Mouse (Mus musculus) MEL (cell line): ENCODE measurements at regions not wholly inside any gene's neighbourhood (a gene's known extent, or its start where the extent isn't known, plus 50 kb on each side); places are given as distances from the start of the nearest gene placed in this dataset.

ENCODE experiments used
- DNase-seq: peaks from one replicate; pipeline ENCODE4 v3.0.0; 2011; ENCODE audit warnings: low read depth, low spot score
- H3K27ac ChIP-seq: 2 replicates; pipeline ENCODE4 v1.5.1; 2012; ENCODE audit warnings: low read depth, mild to moderate bottlenecking, control low read depth, low read length, moderate library complexity; ENCODE audit not compliant: control insufficient read depth
- H3K27me3 ChIP-seq, 2 experiments: fragments of 150-350 bp in 1 of 2; sonication (generic) in 1 of 2; 2 replicates each; pipeline ENCODE4 v1.6.1; 2012; ENCODE audit warnings: low read length in 2 of 2, mild to moderate bottlenecking in 2 of 2, improper control_type of control experiment in 1 of 2, moderate library complexity in 1 of 2; ENCODE audit not compliant: insufficient read depth in 2 of 2, control insufficient read depth in 1 of 2
- H3K36me3 ChIP-seq, 2 experiments: 2 replicates each; pipeline ENCODE4 v1.6.1; 2012 to 2014; ENCODE audit warnings: low read length in 2 of 2, improper control_type of control experiment in 1 of 2, inconsistent platforms in 1 of 2, mild to moderate bottlenecking in 1 of 2; ENCODE audit not compliant: insufficient read depth in 2 of 2, control insufficient read depth in 1 of 2
- H3K4me1 ChIP-seq, 2 experiments: fragments of 150-350 bp in 1 of 2; sonication (generic) in 1 of 2; 2 replicates each; pipeline ENCODE4 v1.6.1; 2012; ENCODE audit warnings: low read length in 2 of 2, improper control_type of control experiment in 1 of 2, mild to moderate bottlenecking in 1 of 2; ENCODE audit not compliant: insufficient read depth in 2 of 2, control insufficient read depth in 1 of 2
- H3K4me3 ChIP-seq, 2 experiments: fragments of 150-350 bp in 1 of 2; sonication (generic) in 1 of 2; 2 replicates each; pipeline ENCODE4 v1.5.1; 2012; ENCODE audit warnings: low read depth in 2 of 2, low read length in 2 of 2, mild to moderate bottlenecking in 2 of 2, moderate library complexity in 2 of 2, control low read depth in 1 of 2, improper control_type of control experiment in 1 of 2; ENCODE audit not compliant: control insufficient read depth in 1 of 2, insufficient read depth in 1 of 2
- H3K79me2 ChIP-seq: 2 replicates; pipeline ENCODE4 v1.6.1; 2012; ENCODE audit warnings: mild to moderate bottlenecking, low read length, moderate library complexity; ENCODE audit not compliant: control insufficient read depth, poor library complexity, insufficient read depth
- H3K9ac ChIP-seq: 2 replicates; pipeline ENCODE4 v1.6.1; 2012; ENCODE audit warnings: low read depth, mild to moderate bottlenecking, control low read depth, low read length, moderate library complexity; ENCODE audit not compliant: control insufficient read depth, poor library complexity, severe bottlenecking
- H3K9me3 ChIP-seq: fragments of 150-350 bp; sonication (generic); replicated peaks from 2 replicates; pipeline ENCODE4 v1.6.1; 2012; ENCODE audit warnings: mild to moderate bottlenecking, low read length, improper control_type of control experiment, moderate library complexity; ENCODE audit not compliant: insufficient read depth
- BHLHE40 ChIP-seq: IDR thresholded peaks from 2 replicates; pipeline ENCODE4 v1.6.1; 2012; ENCODE audit warnings: low read depth, mild to moderate bottlenecking, inconsistent platforms, low read length, improper control_type of control experiment, borderline replicate concordance
- CHD2 ChIP-seq: IDR thresholded peaks from 2 replicates; pipeline ENCODE4 v1.6.1; 2011; ENCODE audit warnings: low read length, improper control_type of control experiment
- ELF1 ChIP-seq: IDR thresholded peaks from 2 replicates; pipeline ENCODE4 v1.6.1; 2014; ENCODE audit warnings: low read depth, mild to moderate bottlenecking, inconsistent platforms, low read length, improper control_type of control experiment, moderate library complexity
- GABPA ChIP-seq: IDR thresholded peaks from 2 replicates; pipeline ENCODE4 v1.6.1; 2012; ENCODE audit warnings: low read depth, mild to moderate bottlenecking, inconsistent platforms, low read length, improper control_type of control experiment, moderate library complexity
- GATA1 ChIP-seq: IDR thresholded peaks from 2 replicates; pipeline ENCODE4 v1.6.1; 2011; ENCODE audit warnings: low read depth, low read length, improper control_type of control experiment
- MAX ChIP-seq: IDR thresholded peaks from 2 replicates; pipeline ENCODE4 v1.6.1; 2011; ENCODE audit warnings: low read length, improper control_type of control experiment
- MAZ ChIP-seq: IDR thresholded peaks from 2 replicates; pipeline ENCODE4 v1.6.1; 2012; ENCODE audit warnings: low read depth, mild to moderate bottlenecking, inconsistent platforms, low read length, improper control_type of control experiment
- MEF2A ChIP-seq: IDR thresholded peaks from 2 replicates; pipeline ENCODE4 v1.6.1; 2014; ENCODE audit warnings: low read depth, mild to moderate bottlenecking, inconsistent platforms, low read length, improper control_type of control experiment; ENCODE audit not compliant: poor library complexity, insufficient replicate concordance, severe bottlenecking; ENCODE audit errors: extremely low read depth
- MXI1 ChIP-seq: IDR thresholded peaks from 2 replicates; pipeline ENCODE4 v1.6.1; 2011; ENCODE audit warnings: mild to moderate bottlenecking, low read depth, low read length, improper control_type of control experiment
- MYC ChIP-seq: IDR thresholded peaks from 2 replicates; pipeline ENCODE4 v1.6.1; 2011; ENCODE audit warnings: low read depth, mild to moderate bottlenecking, low read length, improper control_type of control experiment, moderate library complexity
- NELFE ChIP-seq: IDR thresholded peaks from 2 replicates; pipeline ENCODE4 v1.6.1; 2011; ENCODE audit warnings: low read depth, low read length, improper control_type of control experiment
- NRF1 ChIP-seq: IDR thresholded peaks from 2 replicates; pipeline ENCODE4 v1.6.1; 2014; ENCODE audit warnings: low read depth, mild to moderate bottlenecking, inconsistent platforms, low read length, improper control_type of control experiment, moderate library complexity; ENCODE audit not compliant: poor library complexity, insufficient read depth, severe bottlenecking
- POLR2A ChIP-seq, 2 experiments: IDR thresholded peaks; 2 replicates each; pipeline ENCODE4 v1.6.1; 2011 to 2012; ENCODE audit warnings: low read length in 2 of 2, mild to moderate bottlenecking in 2 of 2, control low read depth in 1 of 2, improper control_type of control experiment in 1 of 2, low read depth in 1 of 2, moderate library complexity in 1 of 2; ENCODE audit not compliant: control insufficient read depth in 1 of 2, insufficient read depth in 1 of 2, poor library complexity in 1 of 2
- RCOR1 ChIP-seq: IDR thresholded peaks from 2 replicates; pipeline ENCODE4 v1.6.1; 2012; ENCODE audit warnings: low read depth, mild to moderate bottlenecking, inconsistent platforms, low read length, improper control_type of control experiment
- SIN3A ChIP-seq: IDR thresholded peaks from 2 replicates; pipeline ENCODE4 v1.6.1; 2012; ENCODE audit warnings: low read length, improper control_type of control experiment, inconsistent platforms
- SMC3 ChIP-seq: IDR thresholded peaks from 2 replicates; pipeline ENCODE4 v1.6.1; 2011; ENCODE audit warnings: low read depth, low read length, improper control_type of control experiment
- TCF12 ChIP-seq: IDR thresholded peaks from 2 replicates; pipeline ENCODE4 v1.6.1; 2014; ENCODE audit warnings: low read depth, mild to moderate bottlenecking, inconsistent platforms, low read length, improper control_type of control experiment, moderate library complexity
- UBTF ChIP-seq: IDR thresholded peaks from 2 replicates; pipeline ENCODE4 v1.6.1; 2012; ENCODE audit warnings: low read depth, mild to moderate bottlenecking, inconsistent platforms, low read length, improper control_type of control experiment, moderate library complexity, borderline replicate concordance; ENCODE audit not compliant: insufficient read depth
- ZC3H11A ChIP-seq: IDR thresholded peaks from 2 replicates; pipeline ENCODE4 v1.6.1; 2012; ENCODE audit warnings: low read depth, mild to moderate bottlenecking, inconsistent platforms, low read length, improper control_type of control experiment
- ZKSCAN1 ChIP-seq: IDR thresholded peaks from 2 replicates; pipeline ENCODE4 v1.6.1; 2012; ENCODE audit warnings: low read depth, mild to moderate bottlenecking, inconsistent platforms, low read length, improper control_type of control experiment, moderate library complexity
- ZMIZ1 ChIP-seq: IDR thresholded peaks from 2 replicates; pipeline ENCODE4 v1.6.1; 2012; ENCODE audit warnings: low read depth, mild to moderate bottlenecking, inconsistent platforms, low read length, improper control_type of control experiment, moderate library complexity
- ZNF384 ChIP-seq: IDR thresholded peaks from 2 replicates; pipeline ENCODE4 v1.6.1; 2012; ENCODE audit warnings: low read depth, mild to moderate bottlenecking, inconsistent platforms, low read length, improper control_type of control experiment

DNA sequence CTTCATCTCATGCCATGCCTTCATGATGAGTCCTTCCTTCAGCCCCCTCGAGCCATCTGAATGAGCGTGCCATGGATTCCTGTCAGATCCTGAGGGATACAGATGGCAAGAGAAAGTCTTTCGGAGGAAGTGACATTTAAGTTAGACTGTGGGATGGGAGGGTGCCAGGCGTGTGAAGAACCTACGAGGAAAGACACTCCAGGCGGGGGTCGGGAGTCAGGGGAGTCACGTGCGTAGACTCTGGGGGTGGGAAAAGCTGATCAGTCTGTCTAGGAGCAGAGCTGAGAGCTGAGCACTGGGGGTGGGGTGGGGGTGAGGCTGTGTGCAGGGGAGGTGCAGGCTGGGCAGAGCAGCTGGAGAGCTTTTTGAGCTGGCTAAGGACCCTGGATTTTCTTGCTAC is 152.0 kb upstream of the Gjb5 start:
- Histone ChIP-seq H3K9ac (no peak overlapping the region), H3K27me3 (no peaks in the 10 kb centered on the region), H3K27ac (no peak overlapping the region), H3K4me3 (no peak overlapping the region), H3K4me1 (no peaks in the 10 kb centered on the region), H3K36me3 (no peaks in the 10 kb centered on the region), H3K79me2 (no peaks in the 10 kb centered on the region), H3K9me3 (no peaks in the 10 kb centered on the region)
- no peak for TF ChIP-seq UBTF
- TF ChIP-seq NRF1, result no peak
- TF ChIP-seq MAX, result no peak
- TF ChIP-seq TCF12, result no peak
- TF ChIP-seq BHLHE40, result no peak
- TF ChIP-seq POLR2A (IDR thresholded peaks at IDR 0.05; ENCODE audit: control insufficient read depth in 1 of 2, insufficient read depth in 1 of 2, low read depth in 1 of 2, low read length in 2 of 2, poor library complexity in 1 of 2), result no peak
- no peak for DNase-seq

DNA sequence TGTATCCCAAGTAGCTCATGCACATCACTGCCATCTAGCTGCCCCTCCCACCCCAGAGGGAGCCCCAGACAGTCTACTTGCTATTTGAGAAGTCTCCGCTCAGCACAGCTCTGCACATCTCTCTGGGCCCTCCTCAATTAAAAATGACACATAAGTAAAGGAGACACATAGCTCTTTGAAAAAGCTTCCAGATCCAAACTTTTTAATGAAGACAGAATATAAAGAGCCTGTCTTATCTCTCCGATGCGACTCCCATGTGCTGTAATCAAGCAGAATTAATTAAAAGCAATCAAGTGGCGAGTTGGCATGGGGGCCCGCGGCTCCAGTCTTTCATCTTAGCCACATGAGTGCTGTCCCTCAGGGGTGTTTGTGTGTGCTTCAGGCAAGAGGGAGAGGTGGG is 144.6 kb upstream of the Gjb5 start:
- H3K4me1 ChIP-seq, result no peaks in the 10 kb centered on the region
- no peak overlapping the region for H3K27ac ChIP-seq
- H3K4me3 ChIP-seq, result no peak overlapping the region
- DNase-seq, result no peak
- TF ChIP-seq SMC3 (no peak), ZKSCAN1 (no peak), RCOR1 (no peak), ZC3H11A (no peak), MEF2A (no peak), NELFE (no peak), ELF1 (no peak), MXI1 (no peak), MYC (no peak), MAZ (no peak), POLR2A (IDR thresholded peaks at IDR 0.05; ENCODE audit: control insufficient read depth in 1 of 2, insufficient read depth in 1 of 2, low read depth in 1 of 2, low read length in 2 of 2, poor library complexity in 1 of 2) (no peak), GATA1 (no peak), CHD2 (no peak), MAX (no peak), ZMIZ1 (no peak), SIN3A (no peak), BHLHE40 (no peak), ZNF384 (no peak), GABPA (no peak)
- H3K79me2 ChIP-seq, result no peaks in the 10 kb centered on the region
- no peaks in the 10 kb centered on the region for H3K9me3 ChIP-seq
- no peaks in the 10 kb centered on the region for H3K27me3 ChIP-seq
- H3K36me3 ChIP-seq, result no peaks in the 10 kb centered on the region
- no peak overlapping the region for H3K9ac ChIP-seq
